ENCODE assay signal across 28 mouse cellular contexts in the genomic region with DNA sequence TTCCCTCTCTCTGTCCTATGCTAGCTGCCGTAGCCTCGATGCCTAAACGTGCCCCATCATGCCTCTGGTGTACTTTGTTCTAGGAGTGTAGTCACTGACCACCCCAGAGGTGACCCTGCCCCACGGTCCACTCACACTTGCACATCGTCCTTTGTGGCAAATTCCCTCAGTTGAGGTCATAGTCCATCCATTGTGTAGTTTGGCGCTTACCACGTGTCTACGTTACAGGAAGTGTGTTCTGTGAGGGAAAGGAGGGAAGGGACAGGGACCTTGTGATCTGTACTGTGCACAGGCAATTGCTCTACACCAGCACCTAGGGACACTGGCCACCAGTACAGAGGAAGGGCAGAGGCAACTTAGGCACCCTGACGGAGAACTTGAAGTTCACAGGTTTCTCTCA.
DNase-seq lines count a peak whose midpoint lies in the region; ATAC-seq and TF ChIP-seq lines count a peak whose summit lies in the region.
"Had no signal": no experiment of that assay in that cellular context is flagged by ENCODE, and none has a peak within 500 bp of the region (broad histone marks: within the 10 kb centered on the region; RNA-seq: fewer than 3 reads in every experiment).

No protein-coding gene starts in this region.

- H3K9ac ChIP-seq in kidney, postnatal 0 days (ENCODE audit: low read depth, low read length) = no peak overlapping the region
- no peak overlapping the region for H3K9ac ChIP-seq in liver, embryonic 13.5 days
- no peak overlapping the region for H3K9ac ChIP-seq in stomach, postnatal 0 days (ENCODE audit: low read length)
- H3K9ac ChIP-seq: embryonic facial prominence, embryonic 15.5 days; forebrain, embryonic 13.5 days; limb, embryonic 12.5 days; midbrain, embryonic 15.5 days had no signal

- no peaks in the 10 kb centered on the region for H3K27me3 ChIP-seq in kidney, postnatal 0 days (ENCODE audit: insufficient read depth, low read length)
- H3K27me3 ChIP-seq in liver, embryonic 13.5 days = no peaks in the 10 kb centered on the region
- no peaks in the 10 kb centered on the region for H3K27me3 ChIP-seq in stomach, postnatal 0 days (ENCODE audit: control insufficient read depth, insufficient read depth, low read length)
- H3K27me3 ChIP-seq: embryonic facial prominence, embryonic 15.5 days; forebrain, embryonic 13.5 days; limb, embryonic 12.5 days; midbrain, embryonic 15.5 days had no signal

- WGBS in kidney, postnatal 0 days = 87% methylated on average over 9 of the region's 9 CpGs
- WGBS in liver, embryonic 13.5 days (ENCODE audit: insufficient replicate concordance) = 65% methylated on average over 9 of the region's 9 CpGs
- 83% methylated on average over 9 of the region's 9 CpGs for WGBS in stomach, postnatal 0 days

- no peaks in the 10 kb centered on the region for H3K9me3 ChIP-seq in kidney, postnatal 0 days (replicated peaks; ENCODE audit: low read length)
- no peaks in the 10 kb centered on the region for H3K9me3 ChIP-seq in liver, embryonic 13.5 days (replicated peaks)
- no peaks in the 10 kb centered on the region for H3K9me3 ChIP-seq in stomach, postnatal 0 days (ENCODE audit: control insufficient read depth, low read length)
- H3K9me3 ChIP-seq: embryonic facial prominence, embryonic 10.5 days; embryonic facial prominence, embryonic 15.5 days; forebrain, embryonic 13.5 days; G1E; limb, embryonic 12.5 days; midbrain, embryonic 10.5 days; midbrain, embryonic 15.5 days had no signal

- 0 out of 2 replicates have a peak overlapping the region, but pooled peaks have one; percentile 8 for H3K27ac ChIP-seq in kidney, postnatal 0 days
- peak overlapping the region; percentile 1; the same call in 1 of the 2 replicates for H3K27ac ChIP-seq in liver, embryonic 13.5 days
- no peak overlapping the region for H3K27ac ChIP-seq in stomach, postnatal 0 days (replicated peaks)
- H3K27ac ChIP-seq: embryonic facial prominence, embryonic 10.5 days; embryonic facial prominence, embryonic 15.5 days; forebrain, embryonic 13.5 days; layer of hippocampus, adult 2 months; left cerebral cortex, adult 2 months; limb, embryonic 12.5 days; macrophage; midbrain, embryonic 10.5 days; midbrain, embryonic 15.5 days had no signal

- no peaks in the 10 kb centered on the region for H3K4me1 ChIP-seq in kidney, postnatal 0 days (replicated peaks; ENCODE audit: insufficient read depth, low read length)
- H3K4me1 ChIP-seq in liver, embryonic 13.5 days (replicated peaks) = no peaks in the 10 kb centered on the region
- no peaks in the 10 kb centered on the region for H3K4me1 ChIP-seq in stomach, postnatal 0 days (replicated peaks; ENCODE audit: control insufficient read depth, insufficient read depth)
- H3K4me1 ChIP-seq: embryonic facial prominence, embryonic 10.5 days; embryonic facial prominence, embryonic 15.5 days; forebrain, embryonic 13.5 days; midbrain, embryonic 10.5 days had no signal

- peak; percentile 59 for ATAC-seq in kidney, postnatal 0 days (replicated peaks; ENCODE audit: low FRiP score, low read depth)
- peak; percentile 68 for ATAC-seq in liver, embryonic 13.5 days (ENCODE audit: low read depth)
- 0 out of 2 replicates have a peak, but pooled peaks have one; percentile 42 for ATAC-seq in stomach, postnatal 0 days (ENCODE audit: low FRiP score, low TSS enrichment)
- ATAC-seq: forebrain, embryonic 13.5 days; hindbrain, embryonic 16.5 days had no signal

- peaks cover 30% of the 10 kb centered on the region for H3K36me3 ChIP-seq in kidney, postnatal 0 days (ENCODE audit: insufficient read depth, low read length)
- H3K36me3 ChIP-seq in liver, embryonic 13.5 days = 0 out of 2 replicates have a peak, but pooled peaks cover 16% of the 10 kb centered on the region
- H3K36me3 ChIP-seq in stomach, postnatal 0 days (ENCODE audit: control insufficient read depth, insufficient read depth, low read length) = peaks cover 18% of the 10 kb centered on the region
- H3K36me3 ChIP-seq: G1E; midbrain, embryonic 15.5 days had no signal

- no peak overlapping the region for H3K4me3 ChIP-seq in kidney, postnatal 0 days (replicated peaks; ENCODE audit: low read depth, low read length)
- no peak overlapping the region for H3K4me3 ChIP-seq in liver, embryonic 13.5 days (replicated peaks)
- H3K4me3 ChIP-seq in stomach, postnatal 0 days (ENCODE audit: low read depth, low read length) = no peak overlapping the region
- H3K4me3 ChIP-seq: embryonic facial prominence, embryonic 10.5 days; embryonic facial prominence, embryonic 15.5 days; forebrain, embryonic 13.5 days; layer of hippocampus, adult 2 months; left cerebral cortex, adult 2 months; limb, embryonic 12.5 days; midbrain, embryonic 10.5 days; midbrain, embryonic 15.5 days had no signal

- TF ChIP-seq EP300 in stomach, postnatal 0 days (optimal IDR thresholded peaks at IDR 0.05) = no peak

- no peak overlapping the region for H3K4me2 ChIP-seq in kidney, postnatal 0 days (ENCODE audit: low read length)
- H3K4me2 ChIP-seq in liver, embryonic 13.5 days = no peak overlapping the region
- H3K4me2 ChIP-seq in stomach, postnatal 0 days (replicated peaks; ENCODE audit: low read depth) = no peak overlapping the region
- H3K4me2 ChIP-seq: embryonic facial prominence, embryonic 15.5 days; forebrain, embryonic 13.5 days; limb, embryonic 12.5 days; midbrain, embryonic 15.5 days had no signal

- DNase-seq in kidney, adult 11 months = peak; percentile 67
- no peak for DNase-seq in kidney, postnatal 4 days
- DNase-seq in kidney, postnatal 0 days (ENCODE audit: low spot score) = no peak
- DNase-seq in kidney, postnatal 10 days = no peak
- no peak for DNase-seq in liver, embryonic 13.5 days
- no peak for DNase-seq in stomach, postnatal 0 days (ENCODE audit: low spot score)
- no peak for DNase-seq in heart, postnatal 10 days
- DNase-seq in thymus, postnatal 0 days (ENCODE audit: low spot score) = no peak
- DNase-seq: adrenal gland, adult 8-10 months; cerebellum, adult 8-10 months; cerebellum, postnatal 25 days; gastrocnemius, postnatal 10 days; lung, adult 2 months; lung, postnatal 10 days; right cerebral cortex, postnatal 25 days; thymus, adult 18-20 months; thymus, postnatal 36 days had no signal

- TF ChIP-seq CTCF in kidney, postnatal 0 days (IDR thresholded peaks at IDR 0.05; ENCODE audit: low read depth) = no peak
- TF ChIP-seq CTCF in stomach, postnatal 0 days (IDR thresholded peaks at IDR 0.05; ENCODE audit: low read depth) = no peak

- intact Hi-C loops in heart, postnatal 10 days (cut with DNase I) = no loop called here
